Mouse (Mus musculus) central nervous system, embryonic 14 days (tissue): ENCODE data around the gene Prune2. TPM values are rescaled to one million over a fixed set of nuclear protein-coding genes. Genes with fewer than 3 reads are reported as not detected.

Experiments used
- polyA plus RNA-seq: library from polyadenylated mRNA; depleted of rRNA; stranded (reverse); fragments of >200 nt; gene quantifications from 2 replicates; pipeline ENCODE4 v1.2.3, GENCODE M21; 2012; rRNA removed

Gene Prune2
- 4.0 and 5.9 TPM in 2 replicates for polyA plus RNA-seq

DNA sequence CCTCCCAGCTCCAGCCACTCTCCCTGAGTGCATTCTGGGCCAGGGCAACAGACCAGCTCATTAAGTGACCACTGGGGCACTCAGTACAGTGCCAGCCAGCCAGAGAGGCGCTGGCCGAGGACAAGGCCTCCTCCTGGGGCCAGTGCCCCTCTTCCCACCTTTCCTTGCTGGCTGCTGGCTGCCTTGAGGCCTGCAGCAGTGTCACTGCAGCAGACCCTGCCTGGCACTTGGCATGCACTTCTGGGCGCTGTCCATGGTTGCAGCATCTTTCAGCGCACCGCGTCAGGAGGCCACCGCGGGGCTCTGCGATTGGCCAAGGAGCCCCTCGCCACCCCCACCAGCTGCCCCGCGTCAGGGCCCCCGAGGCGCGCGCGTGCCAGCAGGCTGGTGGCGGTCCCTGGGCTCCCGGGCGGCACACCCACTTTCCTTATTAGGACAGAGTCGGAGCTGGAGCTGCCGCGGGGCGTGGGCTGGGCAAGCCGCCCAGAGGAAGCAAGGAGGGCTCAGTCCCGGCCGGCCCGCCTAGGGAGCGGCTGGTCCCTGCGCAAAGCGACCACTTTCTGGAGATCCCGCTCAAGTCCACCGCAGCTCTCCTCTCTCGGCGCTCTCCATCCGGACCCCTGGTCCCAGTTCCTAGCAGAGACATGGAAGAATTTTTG, at the start of gene Prune2:
Gene Prune2 (plus strand): TSS at position 506 of the 659 bp plus-strand sequence.

Other genes starting within 250 kb of the Prune2 start
- gene Vps13a, start 175.2 kb upstream of the Prune2 start, polyA plus RNA-seq: 12.5 and 13.2 TPM in 2 replicates
- 0.81 and 1.3 TPM in 2 replicates for gene Foxb2, start 82.3 kb upstream of the Prune2 start, polyA plus RNA-seq